Mouse (Mus musculus) small intestine, adult 2 months (tissue): ENCODE measurements at regions not wholly inside any gene's neighbourhood (a gene's known extent, or its start where the extent isn't known, plus 50 kb on each side); places are given as distances from the start of the nearest gene placed in this dataset.

Experiments
- H3K27ac ChIP-seq: fragments of 200-500 bp; 2 replicates; pipeline ENCODE4 v1.5.1; 2012; ENCODE audit warnings: low read depth, low read length, control low read depth, inconsistent platforms; ENCODE audit not compliant: insufficient read depth
- H3K27me3 ChIP-seq: fragments of 200-500 bp; 2 replicates; pipeline ENCODE4 v1.6.1; 2012; ENCODE audit warnings: mild to moderate bottlenecking, moderate library complexity, low read length, inconsistent platforms; ENCODE audit not compliant: control insufficient read depth, insufficient read depth
- H3K36me3 ChIP-seq: fragments of 200-500 bp; 2 replicates; pipeline ENCODE4 v1.6.1; 2012; ENCODE audit warnings: mild to moderate bottlenecking, low read length, control low read depth, inconsistent platforms; ENCODE audit not compliant: control insufficient read depth, insufficient read depth
- H3K4me1 ChIP-seq: fragments of 200-500 bp; 2 replicates; pipeline ENCODE4 v1.6.1; 2012; ENCODE audit warnings: low read length, inconsistent platforms, mixed read lengths; ENCODE audit not compliant: control insufficient read depth, insufficient read depth, insufficient read length
- H3K4me3 ChIP-seq: fragments of 200-500 bp; 2 replicates; pipeline ENCODE4 v1.5.1; 2012; ENCODE audit warnings: low read depth, mild to moderate bottlenecking, control low read depth, inconsistent platforms, low read length, moderate library complexity
- CTCF ChIP-seq: fragments of 200-500 bp; IDR thresholded peaks from 2 replicates; pipeline ENCODE4 v1.5.1; 2012; ENCODE audit warnings: low read depth, mild to moderate bottlenecking, control low read depth, inconsistent platforms, low read length, moderate library complexity, mixed read lengths; ENCODE audit not compliant: insufficient replicate concordance, insufficient read length; ENCODE audit errors: extremely low read depth
- POLR2A ChIP-seq: fragments of 200-500 bp; IDR thresholded peaks from 2 replicates; pipeline ENCODE4 v1.6.1; 2012; ENCODE audit warnings: low read depth, mild to moderate bottlenecking, control low read depth, inconsistent platforms, low read length, moderate library complexity
- WGBS: fragments of 180-500 bp; shearing (Covaris S2); methylation state at CpG from one replicate; pipeline ENCODE4 v1.1.7; 2018; 5-methylcytosine and 5-hydroxymethylcytosine counted together

DNA sequence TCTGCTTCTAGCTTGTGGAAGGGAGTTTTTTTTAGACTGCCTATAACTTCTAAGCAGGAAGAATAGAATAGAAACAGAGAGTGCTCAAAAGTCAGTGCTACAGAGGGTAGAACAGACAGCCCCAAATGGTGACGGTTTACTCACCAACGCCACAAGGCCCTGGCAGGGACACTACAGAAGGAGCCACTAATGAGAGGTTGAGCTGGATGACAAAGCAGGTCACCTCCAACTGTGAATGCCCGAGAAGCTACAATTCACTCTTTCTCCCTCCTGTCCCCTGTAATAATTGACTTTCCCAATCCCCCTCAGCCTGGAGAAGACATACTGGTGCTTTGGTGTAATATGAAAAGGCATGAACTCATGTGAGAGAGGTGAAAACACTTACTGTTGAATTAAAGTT lies 106.5 kb upstream of the Arl4c start:
- no peaks in the 10 kb centered on the region for H3K36me3 ChIP-seq
- H3K27ac ChIP-seq = no peak overlapping the region
- no peak overlapping the region for H3K4me3 ChIP-seq
- 90% methylated on average over 3 of the region's 3 CpGs for WGBS
- no peaks in the 10 kb centered on the region for H3K4me1 ChIP-seq
- no peaks in the 10 kb centered on the region for H3K27me3 ChIP-seq
- TF ChIP-seq POLR2A (no peak), CTCF (no peak)

DNA sequence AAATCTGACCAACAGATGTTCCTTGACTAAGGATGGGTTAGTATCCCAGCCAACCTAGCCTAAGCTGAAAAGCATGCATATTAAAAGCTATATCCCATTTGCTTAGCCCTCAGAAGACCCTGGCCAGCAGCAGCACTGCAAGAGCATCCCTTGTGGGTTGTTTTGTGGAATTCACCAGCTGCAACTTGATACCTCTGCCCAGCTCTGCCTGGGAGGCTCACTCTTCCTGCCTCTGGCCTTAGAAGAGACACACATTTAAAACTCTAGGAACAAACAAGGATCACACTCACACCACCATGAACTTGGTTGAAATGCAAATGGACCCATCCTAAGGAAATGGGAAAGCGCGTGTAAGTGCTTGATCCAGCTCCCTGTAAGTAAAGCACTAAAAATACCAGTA lies 107.7 kb upstream of the Arl4c start:
- Histone ChIP-seq H3K4me3 (no peak overlapping the region), H3K27me3 (no peaks in the 10 kb centered on the region), H3K4me1 (no peaks in the 10 kb centered on the region), H3K36me3 (no peaks in the 10 kb centered on the region), H3K27ac (no peak overlapping the region)
- no peak for TF ChIP-seq CTCF
- no peak for TF ChIP-seq POLR2A
- 98% methylated on average over 2 of the region's 2 CpGs for whole genome bisulfite sequencing

DNA sequence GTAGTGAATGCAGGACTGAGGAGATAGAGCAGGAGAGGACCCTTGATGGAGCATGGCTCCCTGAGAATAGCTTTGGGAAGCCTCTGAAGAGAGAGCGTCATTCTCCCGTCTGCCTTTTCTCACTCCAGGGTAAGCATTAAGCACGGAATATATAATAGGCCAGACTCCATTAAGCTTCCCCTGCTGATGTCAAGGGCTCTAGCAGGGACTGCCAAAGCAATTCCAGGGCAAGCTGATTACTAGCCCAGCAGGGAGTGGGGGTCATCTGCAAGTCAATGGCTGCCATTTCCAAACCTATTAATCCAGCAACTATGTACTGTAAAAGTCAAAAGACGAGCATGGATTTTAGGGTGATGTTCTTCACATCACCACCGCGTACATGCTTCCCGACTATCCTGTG lies 111.2 kb upstream of the Arl4c start:
- H3K27me3 ChIP-seq = no peaks in the 10 kb centered on the region
- H3K36me3 ChIP-seq = no peaks in the 10 kb centered on the region
- WGBS = 86% methylated on average over 7 of the region's 7 CpGs
- no peak for TF ChIP-seq CTCF
- TF ChIP-seq POLR2A = no peak
- H3K4me3 ChIP-seq = no peak overlapping the region
- H3K4me1 ChIP-seq = no peaks in the 10 kb centered on the region
- no peak overlapping the region for H3K27ac ChIP-seq

DNA sequence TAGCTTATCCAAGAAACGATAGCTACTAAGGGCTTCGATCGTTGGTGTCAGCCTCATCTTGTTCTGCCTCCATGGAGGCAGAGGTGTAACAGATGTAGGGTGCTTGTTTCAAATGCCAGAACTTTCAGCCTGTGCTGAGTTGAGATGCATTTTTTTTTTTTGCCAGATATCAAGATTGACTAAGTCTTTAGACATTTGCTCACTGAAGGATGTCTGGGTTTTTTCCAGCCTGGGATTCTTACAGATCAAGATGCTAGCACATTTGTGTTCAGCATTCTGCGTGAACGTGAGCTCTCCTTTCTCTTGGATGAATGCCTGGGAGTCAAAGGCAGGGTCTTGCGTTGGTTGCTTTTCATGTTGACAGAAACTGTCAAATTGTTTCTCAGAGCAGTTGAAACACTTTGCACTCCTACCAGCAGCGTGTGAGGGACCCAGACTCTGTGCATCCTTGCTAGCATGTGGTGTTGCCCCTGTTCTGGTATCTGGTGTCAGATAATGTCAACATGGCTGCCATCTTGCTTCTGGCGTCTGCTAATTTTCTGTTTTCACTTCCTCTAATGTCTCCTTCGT lies 114.4 kb upstream of the Arl4c start:
- Histone ChIP-seq H3K27me3 (no peaks in the 10 kb centered on the region), H3K4me3 (no peak overlapping the region), H3K36me3 (no peaks in the 10 kb centered on the region), H3K27ac (no peak overlapping the region), H3K4me1 (no peaks in the 10 kb centered on the region)
- WGBS = 86% methylated on average over 9 of the region's 9 CpGs
- TF ChIP-seq POLR2A = no peak
- TF ChIP-seq CTCF = no peak

DNA sequence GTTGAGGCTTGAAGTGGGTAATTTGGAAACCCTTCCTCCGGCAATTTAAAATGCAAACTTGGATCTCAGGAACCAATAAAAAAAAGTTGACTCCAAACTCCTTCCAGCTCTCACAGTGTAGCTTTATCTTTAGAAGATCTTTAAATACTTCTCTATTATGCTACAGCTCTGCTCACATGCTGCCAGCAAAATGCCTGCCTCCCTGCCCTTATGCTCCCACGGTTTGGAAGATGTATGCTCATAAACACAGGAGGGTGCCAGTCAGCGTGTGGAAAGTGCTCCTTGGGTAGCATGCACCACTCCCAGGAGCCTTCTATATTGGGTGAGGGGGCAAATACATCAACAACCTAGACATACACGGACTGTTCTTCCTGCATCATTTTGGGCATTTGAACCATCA lies 123.2 kb upstream of the Arl4c start:
- Histone ChIP-seq H3K36me3 (no peaks in the 10 kb centered on the region), H3K4me1 (no peaks in the 10 kb centered on the region), H3K27ac (no peak overlapping the region), H3K27me3 (no peaks in the 10 kb centered on the region), H3K4me3 (no peak overlapping the region)
- TF ChIP-seq CTCF = no peak
- TF ChIP-seq POLR2A = no peak
- WGBS = 87% methylated on average over 4 of the region's 4 CpGs

DNA sequence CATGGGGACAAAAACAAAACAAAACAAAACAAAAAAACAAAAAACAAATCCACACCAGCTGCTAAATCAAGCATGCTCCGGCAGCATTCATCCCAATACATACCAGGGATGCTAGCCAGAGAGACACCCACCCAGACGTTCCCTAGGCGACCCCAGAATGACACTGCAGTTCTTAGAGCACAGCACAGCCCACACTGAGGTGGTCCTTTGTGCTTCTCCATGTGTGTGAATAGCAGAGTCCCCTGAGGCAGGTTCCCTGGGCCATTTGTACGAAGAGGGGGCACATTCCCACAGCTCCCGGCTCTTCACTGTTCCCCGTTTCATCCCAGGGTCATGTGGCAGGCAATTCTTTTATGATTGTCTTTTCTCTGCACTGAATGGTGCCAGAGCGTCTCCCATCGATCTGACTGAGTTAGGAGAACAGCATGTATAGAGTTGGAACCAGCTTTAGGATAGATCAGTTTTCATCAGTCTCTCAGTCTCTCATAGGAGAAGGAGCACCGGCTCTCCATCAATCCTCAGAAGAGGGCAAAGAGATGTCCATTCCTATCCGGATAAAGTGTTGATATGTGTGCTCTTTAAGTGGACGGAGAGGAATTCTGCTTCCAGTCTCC lies 136.7 kb upstream of the Arl4c start:
- H3K27me3 ChIP-seq = no peaks in the 10 kb centered on the region
- H3K4me3 ChIP-seq = no peak overlapping the region
- H3K4me1 ChIP-seq = no peaks in the 10 kb centered on the region
- TF ChIP-seq POLR2A = no peak
- TF ChIP-seq CTCF = no peak
- 64% methylated on average over 11 of the region's 11 CpGs for WGBS
- H3K36me3 ChIP-seq = no peaks in the 10 kb centered on the region
- H3K27ac ChIP-seq = no peak overlapping the region

DNA sequence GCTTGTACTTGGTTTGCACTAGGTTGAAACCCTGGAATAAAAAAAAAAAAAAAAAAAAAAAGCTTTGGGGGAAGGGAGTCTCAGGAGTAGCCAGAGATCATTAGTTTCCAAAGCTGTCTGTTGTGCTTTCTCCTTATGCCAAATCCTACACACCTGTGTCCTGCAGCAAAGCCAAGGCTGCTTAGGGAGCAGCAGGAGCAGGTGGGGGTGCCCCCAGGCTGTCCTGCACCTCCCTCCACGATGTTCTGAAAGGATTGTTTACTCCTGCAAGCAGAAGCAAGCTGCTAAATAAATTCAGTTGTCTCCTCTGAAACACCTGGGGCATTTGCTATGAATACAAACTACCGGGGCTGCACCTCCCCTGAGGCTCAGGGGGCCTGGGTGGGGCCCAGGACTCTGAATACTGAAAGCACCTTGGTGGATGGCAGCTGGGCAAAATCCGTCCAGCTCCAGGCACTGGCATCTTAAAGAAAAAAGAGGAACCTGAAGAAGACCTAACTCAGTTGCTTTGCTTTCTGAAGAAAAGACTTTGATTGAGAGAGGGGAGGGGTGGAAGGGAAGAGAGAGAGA lies 137.5 kb upstream of the Arl4c start:
- Histone ChIP-seq H3K36me3 (no peaks in the 10 kb centered on the region), H3K4me1 (no peaks in the 10 kb centered on the region), H3K27ac (no peak overlapping the region), H3K27me3 (no peaks in the 10 kb centered on the region), H3K4me3 (no peak overlapping the region)
- TF ChIP-seq CTCF = no peak
- no peak for TF ChIP-seq POLR2A
- 20% methylated on average over 3 of the region's 3 CpGs for WGBS
